Mouse (Mus musculus) lung, adult 18-20 months (tissue): ENCODE measurements around the gene Adamts7.

ENCODE experiments used
- DNase-seq, 2 experiments: peaks; one replicate each; pipeline ENCODE4 v3.0.0; 2022; ENCODE audit warnings: mixed read lengths in 2 of 2

Gene Adamts7

GRCm38 (mm10) chr9:90236817-90237216 is 73.9 kb downstream of the Adamts7 start:
- DNase-seq, result no peak

GRCm38 (mm10) chr9:90237232-90238062 is 74.6 kb downstream of the Adamts7 start:
- no peak for DNase-seq

- DNase-seq, result no peak
These were observed 77.7 kb downstream of the Adamts7 start for GRCm38 (mm10) chr9:90240560-90240959.

- no peak for DNase-seq
These were observed 78.2 kb downstream of the Adamts7 start for GRCm38 (mm10) chr9:90241041-90241440.

GRCm38 (mm10) chr9:90241618-90242017 is 78.7 kb downstream of the Adamts7 start:
- DNase-seq, result no peak

- DNase-seq, result no peak
These were observed 79.4 kb downstream of the Adamts7 start for GRCm38 (mm10) chr9:90242291-90242690.

GRCm38 (mm10) chr9:90242855-90243254 is 80.0 kb downstream of the Adamts7 start:
- DNase-seq, result peak; percentile 43 to 54

- DNase-seq, result no peak
These were observed 81.7 kb downstream of the Adamts7 start for GRCm38 (mm10) chr9:90244301-90245151.

GRCm38 (mm10) chr9:90245206-90245605 is 82.3 kb downstream of the Adamts7 start:
- no peak for DNase-seq

GRCm38 (mm10) chr9:90245781-90246180 is 82.9 kb downstream of the Adamts7 start:
- DNase-seq, result no peak

- peak in 1 of 2 experiments; percentile 41 for DNase-seq
These were observed 84.4 kb downstream of the Adamts7 start for GRCm38 (mm10) chr9:90247316-90247715.

- DNase-seq, result no peak
These were observed 85.5 kb downstream of the Adamts7 start for GRCm38 (mm10) chr9:90248326-90248725.

GRCm38 (mm10) chr9:90249036-90249435 is 86.2 kb downstream of the Adamts7 start:
- DNase-seq, result no peak

- no peak for DNase-seq
These were observed 87.4 kb downstream of the Adamts7 start for GRCm38 (mm10) chr9:90250141-90250775.

- no peak for DNase-seq
These were observed 88.3 kb downstream of the Adamts7 start for GRCm38 (mm10) chr9:90250964-90251750.

GRCm38 (mm10) chr9:90253181-90253580 is 90.3 kb downstream of the Adamts7 start:
- DNase-seq, result no peak

GRCm38 (mm10) chr9:90255844-90256405 is 93.1 kb downstream of the Adamts7 start:
- DNase-seq, result no peak

- DNase-seq, result no peak
These were observed 94.4 kb downstream of the Adamts7 start for GRCm38 (mm10) chr9:90257220-90257619.
